Mouse (Mus musculus) adrenal gland, postnatal 14 days (tissue): ENCODE data around the gene Bst2. TPM values are rescaled to one million over a fixed set of nuclear protein-coding genes. Genes with fewer than 3 reads are reported as not detected.

ENCODE experiments used
- DNase-seq: peaks from one replicate; pipeline ENCODE4 v3.0.0; 2021; ENCODE audit warnings: mixed read lengths
- total RNA-seq: library from RNA; stranded (reverse); gene quantifications from 2 replicates; pipeline ENCODE4 v1.2.3, GENCODE M21; 2021

The Bst2 gene
- total RNA-seq, 1 experiment from 2014 or later = 47.9 TPM

DNA sequence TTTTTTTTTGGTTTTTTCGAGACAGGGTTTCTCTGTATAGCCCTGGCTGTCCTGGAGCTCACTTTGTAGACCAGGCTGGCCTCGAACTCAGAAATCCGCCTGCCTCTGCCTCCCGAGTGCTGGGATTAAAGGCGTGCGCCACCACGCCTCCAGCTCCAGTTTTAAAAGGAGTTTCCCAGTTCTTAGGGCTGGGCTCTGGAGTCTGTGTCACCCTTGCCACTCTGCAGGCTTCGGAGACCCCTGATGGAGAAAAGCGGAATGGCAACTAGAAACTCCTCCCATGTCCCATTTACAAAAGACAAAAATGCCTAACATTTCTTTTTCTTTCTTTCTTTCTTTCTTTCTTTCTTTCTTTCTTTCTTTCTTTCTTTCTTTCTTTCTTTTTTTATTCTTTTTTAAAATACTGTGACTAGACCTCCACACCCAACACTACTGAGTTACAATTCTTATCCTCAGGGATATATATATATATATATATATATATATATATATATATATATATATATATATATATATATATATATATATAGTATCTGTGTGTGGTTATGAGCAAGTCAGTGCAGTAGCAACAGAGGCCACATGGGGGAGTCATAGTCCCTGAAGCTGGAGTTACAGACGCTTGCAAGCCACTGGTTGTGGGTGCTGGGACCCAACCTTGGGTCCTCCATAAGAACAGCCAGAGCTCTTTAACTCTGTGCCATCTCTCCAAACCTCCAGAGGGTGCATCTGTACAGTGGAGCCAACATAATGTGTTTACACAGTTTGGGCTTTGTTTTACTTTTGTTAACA is 18.0 kb downstream of the Bst2 start:
- peak; percentile 84 for DNase-seq

DNA sequence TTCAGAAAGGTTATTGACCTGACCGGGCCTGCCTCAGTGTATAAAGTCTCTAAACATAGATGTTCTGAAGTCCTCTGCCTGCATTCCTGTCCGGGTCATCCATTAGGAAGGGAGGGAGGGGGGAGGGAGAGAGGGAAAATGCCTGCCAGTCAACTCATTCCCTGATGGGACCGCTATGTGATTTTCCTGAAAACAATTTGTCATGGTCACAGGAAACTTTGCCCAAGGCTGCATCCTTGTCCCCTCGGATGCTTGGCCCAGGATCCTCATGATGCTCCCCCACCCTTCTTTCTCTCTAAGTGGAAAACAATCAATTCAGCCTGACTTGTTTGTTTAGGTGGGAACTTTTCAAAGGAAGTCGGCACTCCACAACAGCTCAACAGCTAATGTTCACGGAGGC is 20.5 kb downstream of the Bst2 start:
- DNase-seq = no peak

DNA sequence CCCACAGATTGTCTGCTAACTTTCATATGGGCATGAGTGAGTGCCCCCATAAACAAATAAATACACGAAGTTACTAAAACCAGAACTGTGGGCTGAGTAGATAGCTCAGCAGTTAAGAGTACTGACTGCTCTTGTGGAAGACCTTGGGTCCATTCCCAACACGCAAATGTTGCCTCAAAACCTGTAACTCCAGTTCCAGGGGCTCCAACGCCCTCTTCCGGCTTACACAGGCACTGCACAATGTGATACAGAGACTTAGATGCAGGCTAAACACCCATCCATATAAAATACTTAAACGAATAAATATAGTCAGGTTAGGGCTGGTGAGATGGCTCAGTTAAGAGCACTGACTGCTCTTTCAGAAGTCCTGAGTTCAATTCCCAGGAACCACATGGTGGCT is 22.2 kb downstream of the Bst2 start:
- no peak for DNase-seq

DNA sequence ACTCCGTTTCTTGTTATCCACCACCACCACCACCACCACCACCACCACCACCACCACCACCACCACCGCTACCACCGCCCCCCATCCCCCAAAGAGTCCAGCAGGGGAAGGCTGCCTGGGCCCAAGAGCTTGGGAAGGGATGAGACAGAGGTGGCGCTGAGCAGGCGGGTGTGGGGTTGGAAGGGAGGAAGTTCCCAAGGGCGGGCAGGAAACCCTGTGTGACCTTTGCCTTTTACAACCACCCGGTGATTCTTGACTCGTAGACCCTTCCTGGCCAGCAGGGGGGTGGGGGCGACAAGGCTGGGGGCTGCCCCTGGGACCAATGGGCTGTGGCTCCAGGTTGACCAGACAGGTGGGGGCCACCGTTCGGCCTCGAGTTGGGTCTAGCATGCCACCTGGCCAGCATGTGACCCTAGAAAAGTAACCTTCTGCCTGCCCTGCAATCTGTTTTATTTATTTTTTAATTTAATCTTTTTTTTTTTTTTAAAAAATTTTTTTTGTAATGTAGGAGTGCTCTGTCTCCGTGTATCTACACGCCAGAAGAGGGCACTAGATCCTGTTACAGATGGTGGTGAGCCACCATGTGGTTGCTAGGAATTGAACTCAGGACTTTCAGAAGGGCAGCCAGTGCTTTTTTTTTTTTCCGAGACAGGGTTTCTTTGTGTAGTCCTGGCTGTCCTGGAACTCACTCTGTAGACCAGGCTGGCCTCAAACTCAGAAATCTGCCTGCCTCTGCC is 24.1 kb downstream of the Bst2 start:
- peak; percentile 58 for DNase-seq

DNA sequence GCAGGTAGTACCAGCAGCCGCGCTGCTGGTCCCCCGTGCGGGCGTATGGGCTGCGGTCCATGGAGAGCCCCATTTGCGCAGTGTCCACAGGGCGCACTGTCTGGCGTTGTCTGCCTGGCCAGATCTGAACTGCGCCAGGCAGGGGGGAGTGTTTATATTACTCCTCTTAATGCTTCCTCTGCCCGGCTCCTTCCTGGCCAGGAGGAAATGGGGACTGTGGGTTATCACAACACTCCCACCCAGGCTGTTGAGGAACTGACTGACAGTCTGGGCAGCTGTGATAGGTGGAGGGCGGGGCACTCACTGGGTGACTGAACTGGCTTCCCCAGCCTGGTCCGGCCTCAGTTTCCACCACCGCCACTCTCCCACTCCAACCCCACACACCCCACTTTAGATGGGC is 25.6 kb downstream of the Bst2 start, which contains the start of gene Plvap:
Gene Plvap (minus strand): TSS at position 109 of the 400 bp plus-strand sequence.
- peak; percentile 38 for DNase-seq

DNA sequence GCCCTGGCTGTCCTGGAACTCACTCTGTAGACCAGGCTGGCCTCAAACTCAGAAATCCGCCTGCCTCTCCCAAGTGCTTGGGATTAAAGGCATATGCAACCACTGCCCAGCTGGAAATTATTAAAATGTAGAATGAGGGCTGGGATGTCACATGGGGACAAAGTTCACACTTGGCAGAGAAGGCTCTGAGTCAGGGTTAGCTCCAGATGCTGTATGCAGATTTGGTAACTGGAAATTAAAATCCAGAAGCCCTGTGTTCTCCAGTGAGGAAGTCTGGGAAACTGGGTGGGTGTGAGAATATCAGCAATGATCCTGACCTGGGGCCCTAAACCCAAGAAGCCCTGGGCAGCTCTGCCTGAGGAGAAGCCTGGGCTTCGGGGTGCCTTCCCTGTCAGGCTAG is 27.9 kb downstream of the Bst2 start:
- no peak for DNase-seq

DNA sequence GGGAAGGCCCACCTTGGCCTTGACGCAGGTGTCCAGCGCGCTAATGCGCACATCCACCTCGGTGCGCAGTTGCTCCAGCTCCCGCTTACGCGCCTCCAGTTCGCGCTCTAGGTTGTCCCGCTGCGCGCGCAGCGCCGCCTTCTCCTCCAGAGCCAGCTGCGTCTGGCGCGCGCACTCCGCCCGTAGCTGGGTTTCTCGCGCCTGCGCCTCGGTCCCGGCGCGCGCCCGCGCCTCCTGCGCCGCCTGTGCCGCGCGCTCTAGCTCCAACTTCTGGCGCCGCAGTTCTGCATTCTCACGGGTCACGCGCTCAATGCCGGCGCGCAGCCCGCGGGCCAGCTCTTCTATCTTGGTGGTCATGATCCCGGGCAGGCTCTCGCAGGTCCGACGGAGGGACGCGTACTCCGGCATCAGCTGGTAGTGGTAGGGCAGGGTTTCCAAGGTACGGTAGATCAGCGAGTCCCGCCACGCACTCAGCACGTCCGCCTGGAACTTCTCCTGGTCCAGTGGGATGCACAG is 29.6 kb downstream of the Bst2 start:
- peak; percentile 90 for DNase-seq

DNA sequence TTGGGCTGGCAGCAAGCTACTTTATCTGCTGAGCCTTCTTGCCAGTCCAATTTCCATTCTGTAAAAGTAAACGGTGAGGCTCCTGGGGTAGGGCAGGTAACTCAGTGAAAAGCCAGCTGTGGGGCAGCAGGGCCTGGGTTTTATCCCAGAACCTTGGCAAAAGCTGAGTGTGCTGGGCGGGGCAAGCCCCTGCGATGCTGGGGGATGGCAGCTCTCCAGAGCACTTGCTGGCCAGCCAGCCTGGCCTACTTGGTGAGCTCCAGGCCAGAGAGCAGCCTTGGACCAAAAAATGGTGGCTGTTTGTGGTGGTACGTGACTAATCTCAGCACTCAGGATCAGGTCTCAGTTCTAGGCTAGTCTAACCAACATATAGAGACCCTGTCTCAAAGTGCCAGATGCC is 31.3 kb downstream of the Bst2 start:
- DNase-seq = no peak

DNA sequence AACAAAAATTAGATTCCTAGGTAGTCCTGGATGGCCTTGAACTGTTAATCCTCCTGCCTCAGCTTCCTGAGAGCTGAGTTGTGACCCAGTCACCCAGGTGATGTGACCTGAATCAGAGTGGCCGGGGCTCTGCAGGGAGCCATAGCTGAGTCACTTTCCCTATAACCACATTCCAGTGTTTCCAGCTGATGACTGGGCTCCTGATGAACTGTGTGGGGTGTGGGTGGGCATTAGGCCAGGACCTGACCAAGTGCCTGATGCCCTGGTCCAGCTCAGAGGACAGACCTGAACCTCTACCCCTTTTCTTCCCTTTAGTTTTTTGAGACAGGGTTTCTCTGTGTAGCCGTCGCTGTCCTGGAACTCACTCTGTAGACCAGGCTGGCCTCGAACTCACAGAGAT is 31.9 kb downstream of the Bst2 start:
- DNase-seq = no peak

DNA sequence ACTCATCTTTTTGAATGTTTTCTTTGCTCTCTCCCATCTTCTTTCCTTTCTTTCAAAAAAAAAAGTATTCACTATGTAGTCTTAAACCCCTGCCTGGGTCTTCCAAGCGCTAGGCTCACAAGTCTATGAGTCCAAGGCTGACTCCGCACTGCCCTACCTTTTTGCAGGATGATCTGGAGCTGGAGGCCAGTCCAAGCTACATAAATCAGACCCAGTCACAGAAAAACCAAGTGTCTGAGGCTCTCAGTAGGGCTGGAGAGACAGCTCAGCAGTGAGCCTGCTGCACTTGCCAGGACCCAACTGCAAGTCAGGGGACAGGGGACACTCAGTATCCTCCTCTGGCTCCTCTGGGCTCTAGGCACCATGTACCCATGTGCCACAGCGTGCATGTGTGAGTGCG is 32.9 kb downstream of the Bst2 start:
- no peak for DNase-seq

DNA sequence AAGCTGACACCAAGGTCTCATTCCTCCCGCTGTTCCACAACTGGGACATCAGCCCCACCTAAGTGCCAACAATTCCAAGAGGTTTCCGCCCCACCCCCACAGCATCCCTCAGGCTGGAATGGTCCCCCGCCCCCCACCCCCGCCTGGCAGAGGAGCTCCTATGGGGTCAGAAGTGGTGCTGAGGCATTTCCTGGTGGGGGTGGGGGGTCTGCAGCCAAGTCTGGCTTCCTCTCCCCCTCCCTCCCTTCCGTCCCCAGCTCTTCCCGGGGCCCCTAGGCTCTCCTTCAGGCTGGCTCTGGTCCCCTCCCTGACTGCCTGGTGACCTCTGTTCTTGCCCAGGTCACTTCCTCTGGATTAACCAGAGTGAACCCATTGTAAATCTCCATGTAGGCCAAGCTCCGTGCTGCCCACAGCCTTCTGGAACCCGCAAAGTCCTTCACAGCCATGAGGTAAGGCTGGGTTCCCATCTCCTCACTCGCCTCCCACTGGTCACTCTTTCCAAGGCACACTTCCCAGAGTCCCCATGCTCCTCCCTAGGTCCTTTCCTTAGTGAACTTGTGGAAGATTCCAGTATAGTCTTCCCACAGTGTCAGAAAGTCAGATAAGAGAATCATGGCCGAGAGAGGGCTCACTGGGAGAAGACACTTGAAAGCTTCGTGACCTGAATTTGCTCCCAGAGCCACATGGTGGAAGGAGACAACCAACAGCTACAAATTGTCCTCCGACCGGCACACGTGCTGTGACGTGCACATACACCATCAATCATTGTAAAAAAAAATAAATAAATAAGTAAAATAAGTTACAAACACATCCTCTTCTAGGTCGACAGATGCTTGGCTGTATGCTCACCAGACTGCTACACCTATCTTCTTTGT is 38.2 kb downstream of the Bst2 start:
- peak; percentile 65 for DNase-seq

DNA sequence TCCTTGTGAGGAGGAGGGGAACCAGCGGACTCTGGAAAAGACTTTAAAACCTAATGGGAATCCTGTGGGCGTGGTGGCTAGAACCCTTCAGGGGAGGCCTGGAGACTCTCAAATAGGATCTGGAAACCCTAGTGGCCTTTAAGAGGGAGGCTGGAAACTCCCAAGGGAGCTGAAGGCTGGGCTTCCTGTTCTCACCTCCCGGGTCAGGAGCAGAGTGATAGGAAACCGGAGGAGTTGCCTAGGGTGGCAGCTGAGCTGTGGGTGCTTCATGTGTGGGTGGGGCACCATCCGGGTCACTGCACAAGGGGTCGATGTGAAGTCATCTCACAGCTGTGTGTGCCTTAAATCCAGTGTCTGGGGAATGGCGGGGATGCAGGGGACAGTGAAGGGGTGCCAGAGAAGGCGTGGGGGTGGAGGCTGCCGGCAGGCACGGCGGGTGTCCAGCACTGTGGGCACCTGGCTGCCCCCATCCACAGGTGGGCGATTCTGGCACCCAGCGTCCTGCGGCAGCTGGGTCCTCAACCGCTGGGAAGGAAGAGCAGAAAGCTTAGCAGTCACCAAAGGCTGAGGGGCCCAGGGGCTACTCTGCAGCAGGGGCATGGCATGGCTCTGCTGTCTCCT is 39.3 kb downstream of the Bst2 start:
- DNase-seq = peak; percentile 68

DNA sequence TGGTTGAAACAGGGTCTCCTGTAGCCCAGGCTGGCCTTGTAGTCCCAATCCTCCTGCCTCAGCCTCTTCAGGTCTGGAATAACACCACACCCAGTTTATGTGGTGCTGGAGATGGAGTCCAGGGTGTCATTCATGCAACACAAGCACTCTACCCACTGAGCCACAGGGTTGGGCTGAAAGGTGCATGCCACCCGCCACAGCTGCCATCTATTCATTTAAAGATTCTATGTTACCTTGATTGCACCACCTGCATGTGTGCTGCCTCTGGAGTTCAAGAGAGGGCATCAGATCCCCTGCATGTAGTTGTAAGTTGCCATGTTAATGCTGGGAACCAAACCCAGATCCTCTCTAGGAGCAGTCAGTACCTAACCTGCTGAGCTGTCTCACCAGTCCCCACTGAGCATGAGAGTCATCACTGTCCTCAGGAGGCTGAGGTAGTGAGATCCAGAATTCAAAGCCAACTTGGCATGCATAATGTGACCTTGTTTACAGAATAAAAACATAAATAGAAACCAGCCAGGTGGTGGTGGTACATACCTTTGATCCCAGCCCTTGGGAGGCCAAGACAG is 40.1 kb downstream of the Bst2 start:
- DNase-seq = no peak

DNA sequence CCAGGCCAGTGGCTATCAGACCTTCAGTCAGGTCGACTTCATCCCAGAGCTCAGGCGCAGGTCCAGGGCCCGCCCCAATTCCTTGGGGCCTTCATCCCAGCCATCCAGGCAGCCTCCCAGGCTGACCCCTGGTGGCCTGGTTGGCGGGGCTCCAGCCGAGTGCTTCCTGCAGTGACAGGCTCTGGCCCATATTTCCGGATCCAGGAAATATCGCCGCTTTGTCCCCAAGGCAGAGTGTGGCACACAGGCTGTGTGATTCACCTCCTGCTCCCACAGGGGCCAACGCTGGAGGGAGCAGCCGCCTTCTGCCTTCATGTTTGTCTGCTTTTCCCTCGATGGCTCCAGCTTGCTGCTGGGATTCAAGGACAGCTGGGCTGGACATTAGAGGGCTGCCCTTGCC is 40.8 kb downstream of the Bst2 start:
- DNase-seq = peak; percentile 99

DNA sequence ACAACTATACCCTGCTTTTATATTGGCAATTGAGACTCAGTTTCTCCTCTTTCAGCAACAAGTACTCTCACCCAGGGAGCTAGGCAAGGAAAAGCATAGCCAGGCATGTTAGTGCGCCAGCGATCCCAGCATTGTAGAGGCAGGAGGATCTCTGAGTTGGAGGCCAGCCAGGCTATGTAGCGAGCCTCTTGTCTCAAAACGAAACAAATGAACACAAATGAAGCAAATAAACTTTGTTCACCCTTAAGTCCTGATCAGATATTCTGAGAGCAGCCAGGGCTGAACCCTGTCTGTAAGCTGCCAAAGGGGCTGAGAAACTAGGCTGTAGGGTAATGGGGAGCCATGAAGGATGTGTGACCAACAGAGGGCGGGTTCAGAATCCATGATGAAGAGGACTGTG is 41.4 kb downstream of the Bst2 start:
- no peak for DNase-seq

DNA sequence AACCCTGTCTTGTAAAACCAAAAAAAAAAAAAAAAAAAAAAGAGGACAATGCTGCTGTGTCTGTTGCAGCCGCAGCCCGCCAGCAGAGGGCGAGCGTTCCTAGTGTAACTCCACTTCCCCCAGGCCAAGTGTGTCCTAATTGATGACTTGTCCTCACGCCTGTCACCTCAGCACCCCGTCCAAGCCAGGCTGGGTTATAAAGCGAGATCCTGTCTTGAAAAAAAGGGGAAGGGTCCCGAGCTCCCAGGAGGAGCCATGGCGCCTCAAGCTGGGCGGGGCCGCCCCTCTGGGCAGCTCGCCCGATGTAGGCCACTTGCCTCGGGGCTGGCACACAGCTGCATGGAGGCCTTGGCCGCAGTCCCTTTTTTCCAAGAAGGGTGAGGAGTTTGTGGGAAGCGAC is 42.2 kb downstream of the Bst2 start:
- peak; percentile 93 for DNase-seq

DNA sequence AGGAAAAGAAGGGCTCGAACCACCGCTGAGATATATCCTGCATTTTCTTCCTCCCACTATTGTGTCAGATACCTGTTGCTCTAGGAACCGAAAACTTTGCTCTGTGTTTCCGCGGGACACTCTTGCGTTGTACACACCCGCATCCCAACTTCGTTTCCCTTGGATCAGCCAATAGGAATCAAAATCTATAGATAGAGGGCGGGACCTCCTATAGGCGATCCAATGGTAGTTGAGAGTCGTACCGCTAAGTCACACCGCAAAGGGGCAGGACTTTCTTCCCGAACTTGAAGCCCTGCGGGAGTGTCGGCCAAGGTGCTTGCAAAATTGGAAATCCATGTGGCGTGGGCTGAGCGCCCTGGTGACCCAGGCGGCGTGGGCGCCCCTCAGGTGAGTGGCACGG is 48.8 kb downstream of the Bst2 start:
- DNase-seq = peak; percentile 92

DNA sequence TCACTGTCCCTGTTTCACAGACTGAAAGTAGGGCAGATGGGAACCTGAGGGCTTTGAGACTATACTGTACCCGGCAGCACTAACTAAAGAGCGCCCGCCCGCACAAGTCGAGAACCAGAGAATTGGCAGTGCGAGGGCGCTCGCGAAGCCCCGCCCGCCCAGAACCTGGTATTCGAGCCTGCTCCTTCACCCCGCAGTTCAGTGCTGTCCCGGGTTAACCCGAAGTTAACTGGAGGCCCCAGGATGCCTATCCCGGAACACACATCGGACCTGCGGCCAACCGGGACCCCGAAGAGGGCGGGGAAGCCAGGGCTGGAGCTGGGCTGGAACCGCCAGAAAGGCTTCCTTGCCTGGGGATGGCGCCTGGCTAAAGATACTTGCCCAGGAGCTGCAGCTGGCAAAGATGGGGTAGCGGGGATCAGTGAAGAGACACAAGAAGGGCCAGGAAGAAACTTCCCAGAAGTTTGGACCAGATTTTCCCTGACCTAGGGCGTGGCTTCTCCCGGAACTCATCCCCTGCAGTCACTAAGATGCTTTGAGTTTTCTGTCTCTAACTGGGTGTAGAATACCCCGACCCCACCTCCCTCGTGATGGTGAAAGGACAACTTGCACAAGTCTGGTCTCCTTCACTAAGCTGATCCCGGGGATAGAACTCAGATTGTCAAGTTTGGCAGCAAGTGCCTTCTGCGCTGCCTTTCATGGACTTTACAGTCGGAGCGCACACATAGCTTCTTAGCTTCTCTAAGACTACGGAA is 49.4 kb downstream of the Bst2 start, which contains the start of gene Gtpbp3:
Gene Gtpbp3 (plus strand): TSS at position 413 of the 755 bp plus-strand sequence.
- peak; percentile 91 for DNase-seq

DNA sequence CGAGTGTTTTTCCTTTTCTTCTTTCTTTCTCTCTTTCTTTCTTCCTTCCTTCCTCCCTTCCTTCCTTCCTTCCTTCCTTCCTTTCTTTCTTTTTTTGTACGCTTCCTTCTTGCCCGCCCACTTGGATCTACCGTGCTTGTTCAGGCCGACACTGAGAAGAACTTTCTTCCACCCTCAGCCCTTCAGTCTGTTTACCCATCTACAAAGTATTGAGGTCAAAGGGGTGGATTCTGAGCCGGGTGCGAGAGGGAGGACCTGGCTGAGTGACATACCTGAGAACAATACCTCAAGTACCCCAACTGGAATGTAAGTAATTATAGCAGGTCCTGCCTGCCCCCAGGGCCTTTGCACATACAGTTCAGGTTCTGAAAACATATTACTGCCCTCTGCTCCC is 51.1 kb downstream of the Bst2 start:
- DNase-seq = no peak
